Mouse (Mus musculus): Measurements from ENCODE around the gene Ctdspl.

GRCm38 (mm10) chr9:118949124-118949523, 22.9 kb downstream of the Ctdspl start:
- no peak for TF ChIP-seq CTCF (conservative IDR thresholded peaks at IDR 0.05; ENCODE audit: low read length)
- TF ChIP-seq POU5F1 (IDR thresholded peaks at IDR 0.05; ENCODE audit: borderline replicate concordance, low read length) = no peak

Measured in E14TG2a.4 (cell line).